In genomic region chr19:21780663-21781062, GRCm38 (mm10) we compare ENCODE assay signal across 8 mouse cellular contexts. TPM values are rescaled to one million over a fixed set of nuclear protein-coding genes. Genes with fewer than 3 reads are reported as not detected.
DNase-seq lines count a peak whose midpoint lies in the region; ATAC-seq lines count a peak whose summit lies in the region.

No protein-coding gene starts in this region.

- no peak for ATAC-seq in hindbrain, embryonic 14.5 days (ENCODE audit: low FRiP score)
- ATAC-seq in activated CD4-positive, CD25-positive, alpha-beta regulatory T cell, adult 4 months = no peak

- peaks cover 77% of the 10 kb centered on the region for H3K4me1 ChIP-seq in embryonic facial prominence, embryonic 10.5 days
- peaks cover 63% of the 10 kb centered on the region for H3K4me1 ChIP-seq in hindbrain, embryonic 14.5 days (replicated peaks; ENCODE audit: control insufficient read depth, insufficient read depth, low read length)

- peak overlapping the region; percentile 71 for H3K27ac ChIP-seq in embryonic facial prominence, embryonic 10.5 days (replicated peaks)
- H3K27ac ChIP-seq in hindbrain, embryonic 14.5 days = peak overlapping the region; percentile 83

- peak overlapping the region; percentile 88 for H3K9ac ChIP-seq in hindbrain, embryonic 14.5 days

- no peaks in the 10 kb centered on the region for H3K36me3 ChIP-seq in embryonic facial prominence, embryonic 10.5 days (replicated peaks)
- H3K36me3 ChIP-seq in hindbrain, embryonic 14.5 days (replicated peaks; ENCODE audit: control insufficient read depth, insufficient read depth) = no peaks in the 10 kb centered on the region

- peak overlapping the region; percentile 91 for H3K4me3 ChIP-seq in embryonic facial prominence, embryonic 10.5 days
- peak overlapping the region; percentile 78 for H3K4me3 ChIP-seq in hindbrain, embryonic 14.5 days (replicated peaks; ENCODE audit: low read length)

- 39% methylated on average over 8 of the region's 8 CpGs for WGBS in embryonic facial prominence, embryonic 10.5 days
- WGBS in hindbrain, embryonic 14.5 days = 12% methylated on average over 8 of the region's 8 CpGs

- DNase-seq in Muller cell, postnatal 12 days (ENCODE audit: inconsistent ontology term) = peak; percentile 93
- DNase-seq in embryonic facial prominence, embryonic 10.5 days (ENCODE audit: low spot score) = no peak
- DNase-seq in hindbrain, embryonic 14.5 days (ENCODE audit: low spot score) = no peak
- peak; percentile 74 for DNase-seq in lung, postnatal 25 days (ENCODE audit: low spot score)
- DNase-seq in urinary bladder, adult 18-20 months (ENCODE audit: low spot score in 2 of 2) = no peak
- no peak for DNase-seq in cerebellum, postnatal 36 days
- no peak for DNase-seq in adrenal gland, postnatal 4 days (ENCODE audit: low spot score in 2 of 2)

- H3K4me2 ChIP-seq in hindbrain, embryonic 14.5 days (replicated peaks) = peak overlapping the region; percentile 61

- no peaks in the 10 kb centered on the region for H3K9me3 ChIP-seq in embryonic facial prominence, embryonic 10.5 days
- no peaks in the 10 kb centered on the region for H3K9me3 ChIP-seq in hindbrain, embryonic 14.5 days (ENCODE audit: control insufficient read depth, low read length)

- no peaks in the 10 kb centered on the region for H3K27me3 ChIP-seq in embryonic facial prominence, embryonic 10.5 days (replicated peaks; ENCODE audit: low read depth, poor library complexity, severe bottlenecking)
- H3K27me3 ChIP-seq in hindbrain, embryonic 14.5 days (ENCODE audit: control insufficient read depth, insufficient read depth, low read length) = no peaks in the 10 kb centered on the region

RNA-seq across cellular contexts. Expression of gene Cemip2, which starts 2.5 kb away (rescaled TPM):
- polyA plus RNA-seq in embryonic facial prominence, embryonic 10.5 days (2016; fragmentation: Nextera tagmentation; extraction: Ambion mirVana) = 61.4 and 71.0 TPM in 2 replicates
- polyA plus RNA-seq in hindbrain, embryonic 14.5 days (2014; fragmentation: Nextera tagmentation; extraction: Ambion mirVana) = 26.4 and 26.8 TPM in 2 replicates
- 1 to 10 TPM; 6.3 to 7.2 TPM for polyA plus RNA-seq in activated CD4-positive, CD25-positive, alpha-beta regulatory T cell, adult 4 months (2017; shearing (Covaris generic))
- total RNA-seq in adrenal gland, postnatal 4 days (2021) = 10 to 100 TPM; 27.1 to 29.9 TPM

Comparison
In these comparisons a context has a peak if more than half of its experiments do, and no peak if none do; other contexts are left out.
1. DNase-seq: peak in Muller cell, postnatal 12 days (single experiment) and lung, postnatal 25 days (single experiment); none in embryonic facial prominence, embryonic 10.5 days (single experiment), hindbrain, embryonic 14.5 days (single experiment), urinary bladder, adult 18-20 months (0 of 2), cerebellum, postnatal 36 days (0 of 2) and adrenal gland, postnatal 4 days (0 of 2).